Mouse (Mus musculus) hematopoietic stem cell, adult 5-6 weeks (primary cell): ENCODE measurements around the gene Mc1r. TPM values are rescaled to one million over a fixed set of nuclear protein-coding genes. Genes with fewer than 3 reads are reported as not detected.
"Not testable (repeated sequence)": the region's sequence is repeated elsewhere in the genome, so short reads cannot be mapped to it uniquely, and the experiment has no call there.

Experiments
- ATAC-seq, 2 experiments: fragments of 125-278 bp in 1 of 2; replicated peaks in 1 of 2; 2 replicates each; pipeline ENCODE4 v1.8.0; 2016 to 2017; ENCODE audit warnings: inconsistent platforms in 2 of 2, mild to moderate bottlenecking in 2 of 2, moderate number of reproducible peaks in 2 of 2, low read depth in 1 of 2, moderate TSS enrichment in 1 of 2; ENCODE audit not compliant: low FRiP score in 2 of 2, poor library complexity in 2 of 2, severe bottlenecking in 2 of 2, insufficient read depth in 1 of 2, low TSS enrichment in 1 of 2
- total RNA-seq: library from RNA; stranded (forward); fragments of 172-1452, 232-1000 nt; gene quantifications from 2 replicates; pipeline ENCODE4 v1.2.3, GENCODE M21; 2017

The Mc1r gene
- total RNA-seq, 1 experiment from 2014 or later = not detected

DNA sequence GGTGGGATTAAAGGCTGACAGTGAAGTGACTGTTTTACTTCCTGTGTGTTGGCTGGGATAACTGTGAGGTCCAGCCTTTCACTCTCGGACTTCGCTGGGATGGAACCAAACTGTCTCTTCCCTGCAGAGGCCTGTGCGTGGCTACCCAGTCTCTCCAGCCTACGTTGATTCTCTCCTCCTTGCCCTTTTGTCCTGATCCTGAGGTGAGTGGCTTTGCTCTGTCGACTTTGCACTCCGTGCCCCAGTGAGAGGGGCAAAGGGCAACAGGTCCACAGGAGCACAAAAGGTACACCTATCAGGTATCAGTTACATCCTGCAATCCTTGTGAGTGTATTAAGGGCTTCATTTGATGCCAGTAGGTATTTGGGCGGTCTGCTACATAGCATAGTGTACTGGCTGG is 16.5 kb downstream of the Mc1r start, which contains the start of gene Def8:
Gene Def8, plus strand, starts transcription at position 87 of the 400 bp plus-strand sequence.
- ATAC-seq = no peak

- ATAC-seq = no peak
Observed at GRCm38 (mm10) chr8:123426511-123427509, 19.9 kb downstream of the Mc1r start.

DNA sequence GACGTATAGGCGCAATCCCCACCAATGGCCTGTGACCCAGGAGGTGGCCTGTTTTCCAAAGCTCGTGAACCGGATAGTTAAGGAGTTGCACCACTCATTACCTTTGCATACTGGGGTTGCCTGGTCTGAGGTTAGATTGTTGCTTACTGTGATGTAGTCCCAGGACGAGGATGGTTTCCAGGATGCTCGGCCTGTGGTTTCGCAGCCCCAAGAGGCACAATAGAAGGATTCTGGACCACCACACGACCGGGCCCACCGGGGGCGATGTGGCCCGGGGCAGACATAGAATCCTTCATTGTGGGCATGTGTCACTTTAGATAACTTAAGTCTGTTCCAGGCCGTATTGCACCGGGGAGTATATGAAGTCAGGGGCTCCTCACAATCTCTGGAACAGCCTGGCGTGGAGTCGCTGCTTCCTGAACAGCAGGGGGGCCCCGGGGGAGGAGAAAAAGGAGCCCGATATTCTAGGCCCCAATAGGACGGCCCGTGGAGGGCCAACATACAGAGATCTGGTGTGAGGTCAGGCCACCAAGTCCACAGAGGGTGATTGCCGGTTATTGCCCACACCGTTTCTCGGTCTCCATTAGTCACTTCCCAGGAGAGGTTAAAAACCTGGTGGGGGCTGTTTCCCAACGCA is 20.9 kb downstream of the Mc1r start:
- no peak for ATAC-seq

DNA sequence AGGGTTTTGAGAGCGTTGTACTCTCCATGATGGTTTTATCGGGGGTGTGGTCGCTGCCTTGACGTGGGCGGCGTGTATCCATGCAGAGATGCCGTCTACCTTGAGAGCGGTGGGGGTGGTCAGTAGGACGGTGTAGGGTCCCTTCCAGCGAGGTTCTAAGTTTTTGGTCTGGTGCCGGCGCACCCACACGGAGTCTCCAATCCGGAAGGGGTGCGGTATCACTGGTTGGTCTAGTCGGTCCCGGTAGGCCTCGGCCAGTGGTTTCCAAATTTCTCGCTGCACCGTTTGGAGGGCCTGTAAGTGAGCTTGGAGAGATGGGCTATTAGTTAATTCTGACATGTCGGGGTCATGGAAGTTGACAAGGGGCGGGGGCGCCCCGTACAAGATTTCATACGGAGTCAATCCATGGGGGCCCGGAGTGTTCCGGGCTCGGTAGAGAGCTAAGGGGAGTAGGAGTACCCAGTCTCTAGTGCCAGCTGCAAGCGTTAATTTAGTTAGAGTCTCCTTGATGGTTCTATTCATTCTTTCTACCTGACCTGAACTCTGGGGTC is 21.5 kb downstream of the Mc1r start:
- no peak for ATAC-seq

DNA sequence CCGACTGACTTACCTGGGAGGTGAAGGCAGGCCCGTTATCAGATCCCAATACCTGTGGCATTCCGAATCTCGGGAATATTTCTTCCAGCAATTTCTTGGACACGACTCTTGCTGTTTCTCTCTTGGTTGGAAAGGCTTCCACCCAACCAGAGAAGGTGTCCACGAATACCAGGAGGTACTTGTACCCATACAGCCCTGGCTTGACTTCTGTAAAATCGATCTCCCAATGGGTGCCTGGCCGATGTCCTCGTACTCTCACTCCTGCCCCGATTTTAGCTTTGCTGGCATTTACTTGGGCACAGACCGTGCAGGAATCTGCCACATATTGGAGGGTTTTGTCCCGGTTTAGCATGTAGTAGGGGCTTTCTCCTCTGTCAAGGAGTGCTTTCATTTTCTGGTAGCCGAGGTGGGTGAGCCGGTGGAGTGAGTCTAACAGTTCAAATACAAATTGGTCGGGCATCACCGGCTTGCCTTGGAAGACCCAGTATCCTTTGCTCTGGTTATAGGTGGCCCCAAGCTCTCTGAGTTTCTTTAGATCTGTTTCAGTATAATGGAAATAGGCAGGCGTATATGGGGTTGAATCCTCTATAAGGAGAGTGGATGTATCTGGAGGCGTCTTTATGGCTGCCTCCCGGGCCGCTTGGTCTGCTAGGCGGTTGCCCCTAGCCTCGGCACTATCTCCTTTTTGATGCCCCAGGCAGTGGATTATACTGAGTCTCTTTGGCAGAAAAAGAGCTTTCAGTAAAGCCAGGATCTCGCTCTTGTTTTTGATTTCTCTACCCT is 22.2 kb downstream of the Mc1r start:
- no peak for ATAC-seq

DNA sequence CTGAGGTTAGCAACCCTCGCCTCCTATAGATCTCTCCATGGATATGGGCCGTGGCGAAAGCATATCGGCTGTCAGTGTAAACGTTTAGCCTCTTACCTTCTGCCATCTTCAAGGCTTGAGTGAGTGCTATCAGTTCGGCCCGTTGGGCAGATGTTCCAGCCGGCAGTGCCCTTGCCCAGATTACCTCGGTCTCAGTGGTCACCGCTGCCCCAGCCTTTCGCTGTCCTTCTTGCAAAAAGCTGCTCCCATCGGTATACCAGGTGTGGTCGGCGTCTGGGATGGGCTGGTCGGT is 22.8 kb downstream of the Mc1r start:
- not testable (repeated sequence) for ATAC-seq

DNA sequence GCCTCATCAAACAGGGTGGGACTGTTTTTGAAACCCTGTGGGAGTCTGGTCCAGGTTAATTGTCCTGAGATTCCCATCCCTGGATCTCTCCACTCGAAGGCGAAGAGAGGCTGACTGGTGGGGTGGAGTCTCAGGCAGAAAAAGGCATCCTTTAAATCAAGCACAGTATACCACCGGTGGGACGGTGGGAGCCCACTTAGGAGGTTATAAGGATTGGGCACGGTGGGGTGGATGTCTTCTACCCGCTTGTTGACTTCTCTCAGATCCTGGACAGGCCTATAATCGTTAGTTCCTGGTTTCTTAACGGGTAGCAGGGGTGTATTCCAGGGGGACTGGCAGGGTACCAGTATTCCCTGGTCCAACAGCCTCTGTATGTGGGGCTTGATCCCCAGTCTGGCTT is 24.0 kb downstream of the Mc1r start:
- not testable (repeated sequence) for ATAC-seq

GRCm38 (mm10) chr8:123431616-123432365 is 24.9 kb downstream of the Mc1r start:
- no peak for ATAC-seq

DNA sequence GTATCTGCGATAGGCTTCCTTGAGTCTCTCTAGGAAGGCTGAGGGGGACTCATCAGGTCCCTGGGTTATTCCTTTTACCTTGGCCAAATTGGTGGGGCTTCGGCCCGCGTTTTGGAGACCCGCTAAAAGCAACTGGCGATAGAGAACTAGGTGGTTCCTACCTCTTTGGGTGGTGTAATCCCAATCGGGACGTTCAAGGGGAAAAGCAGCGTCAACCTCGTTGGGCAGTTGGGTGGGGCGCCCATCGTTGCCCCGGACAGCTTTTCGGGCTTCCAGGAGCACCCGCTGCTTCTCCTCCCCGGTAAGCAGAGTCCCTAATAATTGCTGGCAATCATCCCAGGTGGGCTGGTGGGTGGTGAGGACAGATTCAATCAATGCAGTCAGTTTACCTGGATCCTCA is 25.5 kb downstream of the Mc1r start:
- no peak for ATAC-seq

GRCm38 (mm10) chr8:123433241-123433974 is 26.5 kb downstream of the Mc1r start:
- ATAC-seq = not testable (repeated sequence)

- ATAC-seq = no peak
Observed at GRCm38 (mm10) chr8:123441788-123442187, 34.9 kb downstream of the Mc1r start.

DNA sequence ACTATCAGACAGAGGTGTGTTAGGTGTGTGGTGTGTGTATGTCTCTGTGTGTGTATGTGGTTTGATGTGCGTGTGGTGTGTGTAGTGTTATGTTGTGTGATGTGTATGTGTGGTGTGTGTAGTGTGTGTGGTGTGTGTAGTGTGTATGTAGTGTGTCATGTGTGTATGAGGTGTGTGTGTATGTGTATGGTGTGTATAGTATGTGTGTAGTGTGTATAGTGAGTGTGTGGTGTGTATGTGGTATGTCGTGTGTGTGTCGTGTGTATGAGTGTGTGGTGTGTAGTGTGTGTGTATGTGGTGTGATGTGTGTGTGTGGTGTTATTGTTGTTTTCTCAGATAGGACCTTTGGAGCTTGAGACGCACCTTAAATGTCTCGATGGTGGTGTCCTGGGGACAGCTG is 35.4 kb downstream of the Mc1r start:
- ATAC-seq = no peak

DNA sequence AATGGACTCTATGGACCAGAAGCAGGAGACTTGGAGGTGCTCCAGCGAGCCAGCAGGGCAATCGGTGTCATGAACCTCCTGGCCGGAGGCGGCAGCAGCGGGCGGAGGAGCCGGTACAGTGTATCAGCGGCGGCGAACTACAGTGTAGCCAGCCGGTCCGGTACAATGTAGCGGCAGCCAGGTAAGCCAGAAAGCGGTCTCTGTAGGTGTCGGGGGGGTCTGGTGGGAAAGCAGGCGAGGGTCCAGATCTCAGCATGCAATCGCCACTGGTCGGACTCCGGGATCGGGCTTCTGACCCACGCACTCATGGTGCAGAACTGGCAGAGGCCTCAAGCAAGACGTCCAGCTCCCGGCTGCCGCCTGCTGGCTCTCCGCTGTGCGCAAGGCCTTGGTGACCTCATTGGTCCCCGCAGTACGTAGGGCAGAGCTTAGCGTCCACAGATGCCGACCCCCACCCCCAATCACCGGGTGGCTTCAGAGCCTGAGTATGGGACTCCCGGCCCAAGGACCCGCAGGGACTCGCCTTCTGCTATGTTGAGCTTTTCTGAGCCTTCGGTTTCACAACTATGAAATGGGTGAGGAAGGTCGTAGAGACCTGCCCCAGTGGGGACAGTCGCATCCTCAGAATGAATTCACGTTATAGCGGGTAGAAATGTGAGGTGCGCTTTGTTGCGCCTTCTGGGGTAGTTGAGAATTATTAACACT is 36.1 kb downstream of the Mc1r start:
- peak; percentile 92 to 93 for ATAC-seq

DNA sequence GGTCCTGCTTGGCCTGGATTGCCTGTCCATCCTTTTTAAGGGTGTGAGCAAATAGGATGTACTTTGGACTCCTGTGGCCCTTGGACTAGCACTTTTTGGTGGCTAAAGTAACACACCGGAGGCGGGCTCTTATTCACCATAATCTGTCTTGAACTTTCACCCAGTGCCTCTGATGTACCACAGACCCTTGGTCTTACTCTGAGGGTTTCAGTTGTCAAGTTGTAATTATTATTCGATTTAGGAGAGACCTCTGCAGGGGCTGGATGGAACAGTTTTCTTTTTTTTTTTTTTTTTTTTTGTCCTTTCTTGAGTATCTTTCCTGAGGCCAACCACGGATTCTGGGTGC is 36.6 kb downstream of the Mc1r start:
- 0 out of 4 replicates have a peak, but pooled peaks of 1 of the 2 experiments have one; percentile 0 for ATAC-seq

DNA sequence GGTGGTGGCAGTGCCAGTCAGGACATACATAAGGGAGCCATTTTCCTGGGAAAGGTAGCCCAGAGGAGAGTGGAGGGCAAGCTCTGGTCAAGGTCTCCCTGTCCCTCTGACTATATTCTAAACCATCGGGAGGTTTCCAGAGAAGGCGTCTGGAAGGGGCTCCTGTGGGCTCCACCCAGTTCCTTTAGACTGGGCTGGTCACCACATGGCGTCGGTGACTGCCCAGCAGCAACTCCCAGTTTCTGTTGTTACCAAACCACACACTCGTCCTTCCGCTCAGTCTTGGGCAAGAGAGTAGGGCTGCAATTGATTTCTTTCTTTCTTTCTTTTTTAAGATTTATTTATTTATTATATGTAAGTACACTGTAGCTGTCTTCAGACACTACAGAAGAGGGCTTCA is 37.2 kb downstream of the Mc1r start:
- no peak; a peak in 1 of 4 replicates for ATAC-seq

DNA sequence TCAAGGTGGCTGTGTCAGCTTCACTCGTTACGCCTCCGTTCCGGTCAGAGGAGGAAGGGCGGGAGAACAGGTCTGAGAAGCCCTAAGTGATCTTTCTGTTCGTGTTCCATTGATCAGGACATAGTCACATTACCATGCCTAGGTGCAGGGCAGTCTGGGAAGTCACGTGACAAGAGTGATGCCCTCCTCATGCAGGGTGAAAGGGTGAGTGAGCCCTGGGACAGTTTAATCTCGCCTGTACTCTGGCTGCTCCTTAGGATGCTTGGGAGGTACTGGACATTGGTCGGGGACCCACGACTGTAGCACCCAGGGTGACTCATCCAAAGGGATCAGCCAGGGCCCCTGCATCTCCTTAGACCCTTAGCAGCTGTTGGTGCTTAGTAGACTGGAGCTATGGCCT is 39.1 kb downstream of the Mc1r start:
- ATAC-seq = no peak
